Mouse (Mus musculus): Measurements from ENCODE around the gene Slit3.
A peak's percentile ranks its signal among the peaks of the same experiment; 100 is the strongest.

The Slit3 gene

DNA sequence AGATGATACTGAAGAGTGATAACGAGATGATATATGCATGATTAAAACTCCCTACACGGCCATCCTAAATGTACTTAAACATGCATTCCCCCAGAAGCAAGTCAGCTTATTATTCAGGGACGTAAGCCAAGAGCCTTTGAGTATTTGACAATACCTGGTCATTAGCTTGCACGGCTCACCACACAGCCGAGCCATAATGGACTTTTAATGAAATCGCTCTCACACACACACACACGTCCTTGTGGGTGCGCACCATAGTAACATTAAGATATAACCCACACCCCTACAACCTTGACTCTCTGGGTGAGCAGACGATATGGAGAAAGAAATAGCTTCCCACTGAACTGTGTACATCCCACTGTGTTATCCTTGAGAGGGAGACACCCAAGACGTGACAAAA is 82.6 kb downstream of the Slit3 start:
- DNase-seq, result no peak

DNA sequence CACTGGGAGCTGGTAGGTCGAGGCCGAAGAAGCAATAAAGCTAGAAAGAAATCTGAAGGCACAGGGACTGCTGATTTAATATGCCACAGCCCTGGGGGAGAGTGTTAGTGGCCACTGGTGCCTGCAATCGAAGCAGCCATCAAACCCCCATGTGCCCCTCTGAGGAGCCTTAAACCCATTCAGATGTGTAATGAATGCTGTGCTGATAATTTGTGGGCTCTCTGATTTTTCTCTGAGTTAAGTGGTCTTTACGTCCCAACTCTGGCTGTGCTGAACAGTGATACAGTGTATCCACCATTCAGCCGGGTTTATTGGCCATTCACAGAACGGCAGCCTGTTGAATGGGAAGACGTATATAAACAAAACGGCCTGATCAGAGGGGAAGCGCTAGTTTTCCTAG is 83.1 kb downstream of the Slit3 start:
- DNase-seq, result no peak

- DNase-seq, result no peak
These were observed 90.0 kb downstream of the Slit3 start for GRCm38 (mm10) chr11:35210728-35211682.

DNA sequence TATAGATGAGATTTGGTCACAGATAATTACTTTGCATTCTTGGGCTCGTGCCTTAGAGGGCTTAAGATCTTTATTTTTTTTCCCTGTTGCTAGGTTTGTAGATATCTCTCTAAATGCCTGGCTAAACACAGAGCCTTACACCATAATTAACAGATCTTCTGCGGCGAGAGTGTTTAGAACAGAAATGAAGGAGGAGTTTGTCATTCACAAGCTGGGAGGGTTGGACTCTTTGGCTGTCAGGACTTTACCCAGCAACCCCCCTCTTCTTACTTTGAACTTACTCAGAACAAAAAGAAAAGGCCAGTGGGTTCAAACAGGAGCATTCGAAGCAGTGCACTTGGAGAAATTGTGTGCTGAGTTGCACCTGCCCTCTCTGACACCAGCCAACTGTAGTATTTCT is 103.0 kb downstream of the Slit3 start:
- DNase-seq, result no peak

DNA sequence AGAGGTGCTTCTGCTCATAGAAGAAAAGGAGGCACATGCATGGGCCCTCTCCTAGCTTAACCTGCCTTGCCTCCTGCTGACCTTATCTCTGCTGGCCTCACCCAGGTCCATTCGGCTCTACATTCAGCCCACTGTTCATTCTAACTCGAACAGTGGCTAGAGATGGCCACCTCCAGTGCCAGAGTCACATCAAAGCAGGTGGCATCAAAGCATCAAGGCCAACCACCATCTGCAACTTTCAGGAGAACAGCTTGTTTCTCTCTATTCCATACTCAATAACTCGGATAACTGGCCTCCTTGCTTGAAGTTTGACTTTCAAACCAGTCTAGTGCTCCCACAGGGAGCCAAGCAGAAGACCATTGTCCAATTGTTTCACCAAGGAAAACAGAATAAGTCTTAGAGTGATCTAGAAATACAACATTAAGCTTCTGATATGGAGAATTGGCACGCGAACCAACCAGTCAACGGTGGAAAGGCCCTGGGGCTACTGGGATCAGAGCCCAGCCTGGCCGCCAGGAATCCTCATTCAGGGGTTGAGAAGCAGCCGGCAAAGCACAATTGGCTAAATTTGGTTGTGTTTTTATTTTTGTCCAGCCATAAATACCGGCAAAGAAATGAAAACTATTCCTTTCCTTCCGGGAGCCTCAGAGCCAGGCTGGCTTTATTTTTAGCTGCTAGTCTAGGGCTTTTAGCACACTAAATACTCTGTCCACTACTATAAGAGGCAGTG is 110.5 kb downstream of the Slit3 start:
- DNase-seq, result peak; percentile 85 to 87

- DNase-seq, result no peak
These were observed 111.3 kb downstream of the Slit3 start for GRCm38 (mm10) chr11:35232321-35232720.

GRCm38 (mm10) chr11:35241379-35241778 is 120.4 kb downstream of the Slit3 start:
- peak; percentile 38 to 60 for DNase-seq

GRCm38 (mm10) chr11:35243597-35243996 is 122.6 kb downstream of the Slit3 start:
- DNase-seq, result no peak

GRCm38 (mm10) chr11:35244526-35244925 is 123.5 kb downstream of the Slit3 start:
- peak; percentile 84 for DNase-seq

GRCm38 (mm10) chr11:35246623-35247022 is 125.6 kb downstream of the Slit3 start:
- DNase-seq, result peak in 1 of 2 experiments; percentile 18

- DNase-seq, result peak; percentile 34 to 36
These were observed 127.1 kb downstream of the Slit3 start for GRCm38 (mm10) chr11:35248088-35248487.

DNA sequence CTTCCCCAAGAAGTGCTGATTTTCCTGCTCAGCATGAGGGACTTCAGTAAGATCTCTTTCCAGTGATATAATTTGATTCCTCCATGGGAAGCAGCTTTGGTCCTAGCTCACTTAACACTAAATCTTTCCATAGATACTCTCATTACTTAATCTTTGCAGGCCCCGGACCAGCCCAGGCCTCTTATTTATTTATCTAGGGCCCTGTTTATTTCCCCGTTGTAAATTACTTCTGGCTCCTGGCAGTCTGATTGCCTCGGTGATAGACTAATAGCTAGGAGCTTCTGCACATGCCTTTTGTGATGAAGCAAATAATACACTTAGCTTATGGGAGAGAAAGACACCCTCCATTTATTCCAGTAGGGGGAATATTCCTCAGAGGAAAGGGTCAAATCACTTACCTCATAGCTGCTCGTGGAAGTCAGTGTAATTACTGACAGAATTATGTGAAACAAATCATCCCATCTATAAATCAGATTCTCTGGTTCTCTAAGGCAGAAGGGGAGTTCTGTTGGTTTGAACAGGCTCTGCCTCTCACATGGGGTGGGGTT is 129.9 kb downstream of the Slit3 start:
- no peak for DNase-seq

DNA sequence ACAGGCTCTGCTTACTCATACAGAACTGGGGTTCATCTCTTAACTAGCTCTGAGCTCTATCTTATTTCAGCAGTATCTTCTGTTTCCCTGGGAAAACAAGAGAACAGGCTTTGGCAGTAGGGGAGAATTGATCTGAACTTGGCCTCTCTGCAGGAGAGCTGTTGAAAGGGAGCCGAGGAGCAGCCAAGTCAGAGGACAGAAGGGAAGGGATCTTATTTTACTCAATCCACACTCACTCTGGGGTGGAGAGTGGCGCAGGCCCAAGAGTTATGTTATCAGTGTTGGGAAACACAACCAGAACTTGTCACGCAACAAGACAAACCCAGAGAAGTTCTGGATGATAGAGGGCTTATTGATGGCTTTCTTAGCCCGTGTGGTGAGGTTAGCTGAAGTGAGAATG is 130.9 kb downstream of the Slit3 start:
- DNase-seq, result no peak

- DNase-seq, result no peak
These were observed 136.3 kb downstream of the Slit3 start for GRCm38 (mm10) chr11:35257351-35257750.

- no peak for DNase-seq
These were observed 140.6 kb downstream of the Slit3 start for GRCm38 (mm10) chr11:35261562-35262087.

- peak; percentile 53 to 59 for DNase-seq
These were observed 141.4 kb downstream of the Slit3 start for GRCm38 (mm10) chr11:35262289-35262941.

GRCm38 (mm10) chr11:35264749-35265148 is 143.7 kb downstream of the Slit3 start:
- DNase-seq, result no peak

DNA sequence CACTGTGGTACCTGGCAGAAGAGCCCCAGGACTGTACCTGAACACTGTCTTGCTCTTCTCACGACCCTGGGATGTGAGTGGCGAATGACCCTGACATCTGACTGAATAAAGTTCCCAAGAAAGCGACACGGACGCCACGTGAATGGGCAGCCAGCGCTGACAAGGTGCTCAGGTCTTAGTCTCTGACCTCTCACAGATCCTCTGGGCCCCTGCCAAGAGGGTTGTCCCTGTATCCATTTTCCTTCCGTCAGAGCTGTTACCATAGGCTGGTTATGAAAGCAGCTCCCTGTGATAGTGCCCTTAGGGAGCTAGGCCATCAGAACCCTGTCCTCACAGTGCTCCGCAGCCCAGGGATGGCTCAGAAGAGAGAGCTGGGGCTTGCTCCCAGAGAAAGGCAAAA is 149.4 kb downstream of the Slit3 start:
- no peak for DNase-seq

DNA sequence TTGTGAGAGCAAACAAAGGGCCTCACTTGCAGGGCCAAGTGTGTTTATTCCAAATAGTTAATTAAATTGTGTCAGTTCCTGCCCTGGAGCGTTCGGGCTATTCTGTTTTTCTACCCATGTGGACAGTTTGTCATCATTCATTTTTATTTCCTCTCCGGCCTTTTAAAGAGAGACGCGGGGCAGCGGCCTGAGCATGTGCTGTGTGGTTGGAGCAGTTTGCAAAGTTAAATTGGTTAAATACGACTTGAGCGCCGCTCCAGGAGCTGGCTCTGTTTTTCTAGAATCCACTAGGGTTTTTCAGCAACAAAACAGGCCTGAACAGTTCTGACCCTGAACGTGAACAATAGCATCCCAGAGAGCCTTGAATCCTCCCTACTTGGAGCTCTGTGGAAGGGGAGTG is 152.4 kb downstream of the Slit3 start:
- DNase-seq, result no peak

DNA sequence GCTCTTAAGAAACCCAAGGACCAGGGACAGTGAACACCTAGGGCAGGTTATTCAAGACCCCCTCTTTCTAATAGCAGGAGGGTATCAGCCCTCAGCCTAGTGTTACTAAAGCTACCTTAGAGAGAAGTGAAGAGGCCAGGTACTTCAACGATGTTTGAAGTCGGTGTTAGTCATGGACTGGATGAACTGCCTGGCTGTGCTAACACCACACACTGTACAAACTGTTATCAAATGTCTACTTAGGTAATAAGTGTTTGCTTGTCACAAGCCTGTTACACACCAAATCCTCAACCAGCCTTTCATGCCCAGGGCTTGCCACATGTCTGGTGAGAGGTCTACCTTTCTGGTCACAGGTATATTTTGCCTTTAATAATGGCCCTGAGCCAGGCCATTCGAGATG is 153.0 kb downstream of the Slit3 start:
- DNase-seq, result no peak

GRCm38 (mm10) chr11:35275300-35275699 is 154.3 kb downstream of the Slit3 start:
- no peak for DNase-seq

DNA sequence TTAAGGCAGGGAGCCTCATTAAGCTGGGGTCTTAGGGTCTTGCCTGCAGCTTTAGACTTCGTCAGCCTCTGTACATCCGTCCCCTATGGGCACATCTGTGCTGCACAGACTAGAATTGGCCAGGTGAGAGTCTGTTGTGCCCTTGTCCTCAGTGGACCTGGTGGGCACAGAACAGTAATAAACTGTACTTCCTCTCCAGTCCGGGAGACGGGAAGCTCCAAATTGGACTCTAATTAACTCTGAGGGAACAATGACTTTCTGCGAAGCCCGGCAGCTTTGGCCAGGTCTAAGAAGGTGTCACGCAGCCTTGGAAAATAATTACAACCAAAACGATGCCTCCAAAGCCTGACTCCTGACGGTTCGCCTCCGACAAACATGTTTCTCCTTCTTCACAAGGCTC is 155.0 kb downstream of the Slit3 start:
- DNase-seq, result no peak
